Mouse (Mus musculus) embryonic stem cell, embryonic (primary cell): ENCODE results near the gene Gm18336.
"Not testable (repeated sequence)": the region's sequence is repeated elsewhere in the genome, so short reads cannot be mapped to it uniquely, and the experiment has no call there.

Experiments used
- CTCF ChIA-PET, 4 experiments: fragments of 300-600 bp in 2 of 4; fragments of 350-600 bp in 2 of 4; sonication (Branson Sonifier 250); formaldehyde crosslinking; loops; one replicate each; lab custom pipeline; 2022; ENCODE audit warnings: inconsistent platforms in 2 of 4; lab: Charles Lee
- POLR2A ChIA-PET, 4 experiments: fragments of 300-600 bp in 2 of 4; fragments of 350-600 bp in 2 of 4; sonication (Branson Sonifier 250); formaldehyde crosslinking; loops; one replicate each; lab custom pipeline; 2022; ENCODE audit warnings: antibody characterized with exemption in 4 of 4, inconsistent platforms in 1 of 4; lab: Charles Lee

The Gm18336 gene

DNA sequence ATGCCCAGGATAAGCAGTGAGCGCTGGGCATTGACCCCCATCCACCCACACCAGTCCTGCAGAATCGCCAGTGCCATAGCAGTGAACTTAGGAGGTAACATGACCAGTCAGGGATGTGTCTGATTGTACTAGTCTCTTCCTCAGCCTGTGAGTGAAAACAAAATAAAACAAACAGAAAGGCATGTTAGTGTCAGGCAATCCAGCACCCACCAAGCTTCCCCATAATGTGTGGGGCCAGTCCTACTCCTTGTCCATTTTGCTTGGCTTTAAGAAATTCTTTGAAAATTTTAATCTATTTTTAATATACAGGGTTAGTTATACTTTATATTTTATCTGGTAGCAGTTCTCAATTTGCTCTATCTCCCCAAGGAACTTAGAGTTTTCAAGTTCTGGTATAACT lies at the start of gene Gm18336:
TSS of gene Gm18336 (minus strand) at position 101 of the 400 bp plus-strand sequence.
- POLR2A ChIA-PET = not testable (repeated sequence)
- CTCF ChIA-PET = interaction anchor here in 1 of 4 experiments (0.5 kb wide), 1 partner anchor 255 kb away, joined by 3 read pairs; no protein-coding TSS in a partner anchor

GRCm38 (mm10) chrX:73441428-73441827 lies 42.9 kb upstream of the Gm18336 start:
- ChIA-PET CTCF (no interaction called here), POLR2A (no interaction called here)

DNA sequence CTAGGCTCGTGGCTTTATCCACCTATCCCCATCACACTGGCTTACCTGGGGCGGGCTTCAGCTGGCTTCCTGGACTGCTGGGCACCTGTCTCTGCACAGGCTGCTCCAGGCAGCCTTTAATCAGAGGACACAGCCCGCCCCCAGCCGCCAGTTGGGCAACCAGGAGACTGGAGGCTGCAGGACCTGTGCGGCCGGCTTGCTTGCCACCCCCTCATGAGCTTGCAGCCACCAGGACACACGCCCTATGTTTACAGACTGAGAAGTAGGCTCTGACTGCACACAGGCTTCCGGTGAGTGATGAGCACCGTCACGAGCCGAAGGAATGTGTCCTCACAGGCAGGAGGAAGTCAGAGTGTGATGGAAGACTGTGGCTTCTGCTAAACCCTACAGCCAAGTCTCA lies 36.7 kb upstream of the Gm18336 start, which contains the start of gene Trex2:
TSS of gene Trex2 (minus strand) at position 93 of the 400 bp plus-strand sequence.
- POLR2A ChIA-PET = interaction anchor here in 2 of 4 experiments (1.3 to 1.5 kb wide), 2 partner anchors 12 to 369 kb away, joined by 3 read pairs; no protein-coding TSS in a partner anchor
- CTCF ChIA-PET = interaction anchor here in 1 of 4 experiments (0.6 kb wide), 1 partner anchor 17 kb away, joined by 3 read pairs; no protein-coding TSS in a partner anchor

- CTCF ChIA-PET = interaction anchor here in 1 of 4 experiments (1.3 kb wide), 1 partner anchor 425 kb away, joined by 5 read pairs; no protein-coding TSS in a partner anchor
Measured at GRCm38 (mm10) chrX:73432850-73433249, 34.3 kb upstream of the Gm18336 start.

DNA sequence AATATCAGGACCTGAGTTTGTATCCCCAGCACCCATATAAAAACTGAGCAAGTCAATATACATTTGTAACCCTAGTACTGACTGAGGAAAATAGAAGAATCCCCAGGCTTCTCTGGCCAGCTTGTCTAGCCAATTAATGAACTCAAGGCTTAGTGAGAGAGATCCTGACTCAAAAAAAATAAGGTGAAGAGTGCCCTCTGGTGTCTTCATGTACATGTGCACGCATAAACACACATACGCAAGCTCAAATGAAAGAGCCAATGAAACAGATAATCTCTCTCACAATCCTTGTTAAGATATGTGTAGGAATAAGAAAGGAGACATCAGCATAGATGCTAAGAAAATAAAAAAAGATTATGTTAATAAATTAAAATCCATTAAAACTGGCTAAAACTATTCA lies 31.5 kb upstream of the Gm18336 start:
- ChIA-PET CTCF (interaction anchor here in 3 of 4 experiments (0.8 to 3.6 kb wide), 10 partner anchors 8 to 438 kb away, joined by 3 to 17 read pairs (median 6); partner anchors contain the start of genes F8a (in 1 of the 3) and Haus7 (in 1 of the 3)), POLR2A (interaction anchor here in 3 of 4 experiments (0.8 to 1.7 kb wide), 5 partner anchors 201 to 422 kb away, joined by 3 to 8 read pairs (median 3); partner anchors contain the start of gene F8a (in 1 of the 3))

More at GRCm38 (mm10) chrX:73432850-73433249, 34.3 kb upstream of the Gm18336 start:
- POLR2A ChIA-PET = interaction anchor here in 2 of 4 experiments (0.5 to 1.7 kb wide), 4 partner anchors 11 to 379 kb away, joined by 3 to 5 read pairs (median 3); no protein-coding TSS in a partner anchor

GRCm38 (mm10) chrX:73412767-73413166 lies 14.2 kb upstream of the Gm18336 start:
- ChIA-PET POLR2A (no interaction called here), CTCF (no interaction called here)

DNA sequence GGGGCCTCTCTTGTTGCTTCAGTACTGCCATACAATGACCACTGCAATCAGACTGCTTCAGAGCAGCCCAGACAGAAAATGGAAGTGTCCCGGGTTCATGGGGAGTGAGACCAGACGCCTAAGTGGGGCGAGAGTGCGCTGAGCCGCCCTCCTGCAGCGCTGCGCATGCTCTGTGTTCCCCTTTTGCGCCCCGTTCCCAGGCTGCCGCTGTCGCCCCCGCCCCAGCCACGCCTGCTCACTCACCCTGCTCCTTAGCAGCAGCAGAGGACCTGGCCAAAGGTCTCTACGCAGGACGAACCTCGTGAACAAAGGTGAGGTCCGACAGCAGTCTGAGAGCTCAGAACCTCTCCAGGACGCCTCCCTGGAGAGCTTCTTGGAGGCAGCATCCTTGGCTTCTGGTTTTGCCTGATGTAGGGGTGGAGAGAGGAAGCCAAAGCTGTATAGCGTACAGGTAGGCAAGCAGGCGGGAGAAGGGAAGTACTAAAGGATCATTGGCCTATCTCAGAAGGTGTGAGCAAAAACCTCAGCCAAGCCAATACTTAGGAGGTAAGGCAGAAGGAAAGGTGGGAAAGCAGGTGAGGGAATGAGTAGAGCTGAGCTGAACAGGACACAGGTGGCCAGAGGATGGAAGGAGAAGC lies 12.5 kb upstream of the Gm18336 start, which contains the start of gene Zfp92:
TSS of gene Zfp92 (plus strand) at position 217 of the 638 bp plus-strand sequence.
- ChIA-PET POLR2A (interaction anchor here in 2 of 4 experiments (0.7 to 1.5 kb wide), 3 partner anchors 9 to 357 kb away, joined by 3 to 12 read pairs (median 3); no protein-coding TSS in a partner anchor), CTCF (interaction anchor here in 3 of 4 experiments (0.5 to 1.3 kb wide), 3 partner anchors 83 to 837 kb away, joined by 3 to 4 read pairs (median 3); no protein-coding TSS in a partner anchor)

GRCm38 (mm10) chrX:73401616-73402015 lies 3.1 kb upstream of the Gm18336 start:
- CTCF ChIA-PET = interaction anchor here in 2 of 4 experiments (1.1 to 1.4 kb wide), 2 partner anchors 348 kb away, joined by 3 to 5 read pairs; no protein-coding TSS in a partner anchor

DNA sequence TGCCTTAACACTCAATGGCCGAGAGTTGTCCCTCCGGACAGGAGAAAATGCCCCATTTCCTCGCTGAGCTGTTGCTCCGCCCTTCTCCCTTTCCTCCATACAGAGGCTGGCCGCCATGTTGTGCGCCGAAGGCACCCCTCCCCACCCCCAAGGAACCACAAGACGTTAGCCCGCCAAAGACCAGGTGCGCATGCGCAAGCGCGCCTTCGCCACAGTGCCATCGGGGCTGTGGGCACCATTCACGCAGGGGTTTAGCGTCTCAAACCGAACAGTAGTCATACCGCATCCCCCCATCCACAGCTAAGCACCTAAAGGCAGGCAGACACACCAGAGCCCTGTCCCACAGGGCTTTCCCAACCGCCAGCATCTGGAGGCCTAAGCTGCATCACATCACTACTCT lies 2.4 kb upstream of the Gm18336 start:
- CTCF ChIA-PET = interaction anchor here in 1 of 4 experiments (1.4 kb wide), 1 partner anchor 347 kb away, joined by 5 read pairs; no protein-coding TSS in a partner anchor
- POLR2A ChIA-PET = interaction anchor here in 3 of 4 experiments (0.5 to 2.6 kb wide), 17 partner anchors 8 to 414 kb away, joined by 3 to 12 read pairs (median 4); partner anchors contain the start of genes Dusp9 (in 1 of the 3), F8a (in 1 of the 3), Haus7 (in 1 of the 3) and Zfp185 (in 1 of the 3)

More at GRCm38 (mm10) chrX:73401616-73402015, 3.1 kb upstream of the Gm18336 start:
- POLR2A ChIA-PET = interaction anchor here in 2 of 4 experiments (0.7 to 2.6 kb wide), 18 partner anchors 8 to 684 kb away, joined by 3 to 12 read pairs (median 4); partner anchors contain the start of genes Dusp9 (in 1 of the 2), F8a (in 1 of the 2), Haus7 (in 1 of the 2) and Xlr3a (in 1 of the 2)

DNA sequence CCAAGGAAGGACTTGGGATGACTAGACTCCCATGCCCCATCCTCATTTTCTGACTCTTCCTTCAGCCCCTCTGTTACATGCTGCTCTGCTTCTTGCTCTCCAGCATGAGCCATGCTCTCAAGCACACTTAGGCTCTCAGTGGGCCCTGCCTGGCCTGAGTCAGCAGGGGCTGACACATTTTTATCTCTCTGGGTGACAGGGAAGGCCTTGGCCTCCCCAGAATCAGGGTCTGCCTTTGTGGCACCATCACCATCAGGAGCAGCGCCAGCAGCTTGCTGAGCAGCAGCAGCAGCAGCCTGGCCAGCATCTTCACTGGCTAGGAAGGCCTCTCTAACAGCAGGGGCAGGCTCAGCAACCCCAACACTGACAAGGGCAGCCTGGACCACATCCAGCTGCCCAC lies 2.1 kb downstream of the Gm18336 start:
- ChIA-PET CTCF (no interaction called here), POLR2A (no interaction called here)

- CTCF ChIA-PET = no interaction called here
- POLR2A ChIA-PET = no interaction called here
Measured at GRCm38 (mm10) chrX:73391481-73391880, 7.1 kb downstream of the Gm18336 start.

- CTCF ChIA-PET = no interaction called here
- POLR2A ChIA-PET = no interaction called here
Measured at GRCm38 (mm10) chrX:73384924-73385323, 13.6 kb downstream of the Gm18336 start.

- POLR2A ChIA-PET = no interaction called here
- CTCF ChIA-PET = no interaction called here
Measured at GRCm38 (mm10) chrX:73384419-73384818, 14.1 kb downstream of the Gm18336 start.

GRCm38 (mm10) chrX:73363291-73363690 lies 35.2 kb downstream of the Gm18336 start:
- POLR2A ChIA-PET = interaction anchor here in 1 of 4 experiments (0.7 kb wide), 1 partner anchor 891 kb away, joined by 3 read pairs; the partner anchor contains the start of gene Emd
- CTCF ChIA-PET = no interaction called here

GRCm38 (mm10) chrX:73356719-73357118 lies 41.8 kb downstream of the Gm18336 start:
- CTCF ChIA-PET = no interaction called here
- POLR2A ChIA-PET = no interaction called here

- POLR2A ChIA-PET = no interaction called here
- CTCF ChIA-PET = no interaction called here
Measured at GRCm38 (mm10) chrX:73356163-73356562, 42.4 kb downstream of the Gm18336 start.
